8 mouse cellular contexts compared by ENCODE assay signal in genomic region chr13:58401135-58402002, GRCm38 (mm10). TPM values are rescaled to one million over a fixed set of nuclear protein-coding genes. Genes with fewer than 3 reads are reported as not detected.
DNase-seq lines count a peak whose midpoint lies in the region; ATAC-seq and TF ChIP-seq lines count a peak whose summit lies in the region.

No protein-coding gene starts in this region.

- TF ChIP-seq POLR2A in olfactory bulb, adult 2 months (IDR thresholded peaks at IDR 0.05; ENCODE audit: insufficient read depth, low read depth, low read length): no peak

- H3K4me1 ChIP-seq in ES-E14 (ENCODE audit: control insufficient read depth in 2 of 2, insufficient read depth in 2 of 2, low read length in 2 of 2, poor library complexity in 1 of 2): no peaks in the 10 kb centered on the region
- peaks cover 7% of the 10 kb centered on the region for H3K4me1 ChIP-seq in forebrain, embryonic 16.5 days (replicated peaks; ENCODE audit: control insufficient read depth, insufficient read depth, low read length)
- peaks cover 10% of the 10 kb centered on the region; the same call in 1 of the 2 replicates for H3K4me1 ChIP-seq in lung, embryonic 16.5 days (replicated peaks; ENCODE audit: control insufficient read depth, insufficient read depth, low read length)
- peaks cover 5% of the 10 kb centered on the region; the same call in 1 of the 2 replicates for H3K4me1 ChIP-seq in olfactory bulb, adult 2 months (ENCODE audit: control insufficient read depth, insufficient read depth, low read length)

- peak; percentile 30 for ATAC-seq in forebrain, embryonic 16.5 days
- ATAC-seq in hematopoietic stem cell, adult 5-6 weeks (replicated peaks in 1 of 2; ENCODE audit: insufficient read depth in 1 of 2, low FRiP score in 2 of 2, low TSS enrichment in 1 of 2, low read depth in 1 of 2, poor library complexity in 2 of 2, severe bottlenecking in 2 of 2): peak; percentile 22 to 23; a peak in 3 of 4 replicates
- peak; percentile 31 for ATAC-seq in lung, embryonic 16.5 days (ENCODE audit: low read depth)

- peak overlapping the region; percentile 95 for H3K4me2 ChIP-seq in forebrain, embryonic 16.5 days (ENCODE audit: low read length)
- H3K4me2 ChIP-seq in lung, embryonic 16.5 days (ENCODE audit: low read depth, low read length): peak overlapping the region; percentile 90

- DNase-seq in ES-E14 (ENCODE audit: low read depth, low spot score): no peak
- DNase-seq in c-Kit-positive CD71-positive TER-119-positive erythroid progenitor cells, embryonic 14.5 days (ENCODE audit: low spot score): peak; percentile 47
- peak; percentile 72 to 81 for DNase-seq in layer of hippocampus, postnatal 10 days (ENCODE audit: low spot score in 2 of 2)
- peak; percentile 63 to 74 for DNase-seq in thymus, adult 18-20 months

- peaks cover 18% of the 10 kb centered on the region for H3K36me3 ChIP-seq in ES-E14 (ENCODE audit: control insufficient read depth, insufficient read depth, low read length, poor library complexity, severe bottlenecking)
- peaks cover 12% of the 10 kb centered on the region for H3K36me3 ChIP-seq in forebrain, embryonic 16.5 days (ENCODE audit: control insufficient read depth, insufficient read depth)
- H3K36me3 ChIP-seq in lung, embryonic 16.5 days (ENCODE audit: control insufficient read depth, insufficient read depth, low read length): peaks cover 14% of the 10 kb centered on the region

- no peak for TF ChIP-seq CTCF in olfactory bulb, adult 2 months (IDR thresholded peaks at IDR 0.05; ENCODE audit: insufficient read depth, low read depth, low read length)

- peak overlapping the region; percentile 94 to 99 for H3K4me3 ChIP-seq in ES-E14 (ENCODE audit: insufficient read depth in 1 of 2, low read depth in 1 of 2, low read length in 2 of 2, poor library complexity in 1 of 2, severe bottlenecking in 1 of 2)
- H3K4me3 ChIP-seq in forebrain, embryonic 16.5 days (replicated peaks; ENCODE audit: low read length): peak overlapping the region; percentile 65
- peak overlapping the region; percentile 97 for H3K4me3 ChIP-seq in lung, embryonic 16.5 days (ENCODE audit: low read length)
- peak overlapping the region; percentile 97 for H3K4me3 ChIP-seq in olfactory bulb, adult 2 months (ENCODE audit: insufficient read depth, low read depth, low read length)

- peak overlapping the region; percentile 97 for H3K27ac ChIP-seq in ES-E14 (ENCODE audit: insufficient read depth, low read depth, low read length, poor library complexity, severe bottlenecking)
- peak overlapping the region; percentile 99 for H3K27ac ChIP-seq in forebrain, embryonic 16.5 days (ENCODE audit: low read length)
- peak overlapping the region; percentile 99 for H3K27ac ChIP-seq in lung, embryonic 16.5 days (ENCODE audit: low read length)
- peak overlapping the region; percentile 100 for H3K27ac ChIP-seq in olfactory bulb, adult 2 months (ENCODE audit: insufficient read depth, low read depth, low read length)

- in situ Hi-C loops in ES-E14 (cut with MboI; ENCODE audit: low sequenced_read_pairs in 2 of 2, unreplicated experiment in 2 of 2): no loop called here

- H3K27me3 ChIP-seq in forebrain, embryonic 16.5 days (replicated peaks; ENCODE audit: control insufficient read depth, insufficient read depth, low read length): no peaks in the 10 kb centered on the region
- no peaks in the 10 kb centered on the region for H3K27me3 ChIP-seq in lung, embryonic 16.5 days (ENCODE audit: control insufficient read depth, insufficient read depth, low read depth, low read length)

- H3K9me3 ChIP-seq in ES-E14 (ENCODE audit: control insufficient read depth, insufficient read depth, low read depth, low read length): no peaks in the 10 kb centered on the region
- H3K9me3 ChIP-seq in forebrain, embryonic 16.5 days (ENCODE audit: control insufficient read depth, low read length): no peaks in the 10 kb centered on the region
- H3K9me3 ChIP-seq in lung, embryonic 16.5 days (ENCODE audit: control insufficient read depth, low read length): no peaks in the 10 kb centered on the region

- under 1% methylated on average over 83 of the region's 100 CpGs for WGBS in forebrain, embryonic 16.5 days
- WGBS in lung, embryonic 16.5 days: under 1% methylated on average over 62 of the region's 100 CpGs
- under 1% methylated on average over 77 of the region's 100 CpGs for WGBS in olfactory bulb, adult 2 months

- H3K9ac ChIP-seq in ES-E14 (ENCODE audit: insufficient read depth, low read depth, low read length, poor library complexity, severe bottlenecking): peak overlapping the region; percentile 100
- peak overlapping the region; percentile 100 for H3K9ac ChIP-seq in forebrain, embryonic 16.5 days (replicated peaks; ENCODE audit: low read depth, low read length)
- peak overlapping the region; percentile 100 for H3K9ac ChIP-seq in lung, embryonic 16.5 days (ENCODE audit: low read length)

TF ChIP-seq in ES-E14, 5 proteins besides CTCF, POLR2A, EP300 and RAD21:
- TF ChIP-seq HCFC1 (IDR thresholded peaks at IDR 0.05; ENCODE audit: borderline replicate concordance, insufficient read depth, low read length) (peak; percentile 10; the same call in 1 of the 2 replicates), ZC3H11A (IDR thresholded peaks at IDR 0.05; ENCODE audit: borderline replicate concordance, low read depth, low read length) (no peak), CHD2 (IDR thresholded peaks at IDR 0.05; ENCODE audit: low read depth, low read length) (peak; percentile 85)
TF ChIP-seq in ES-E14: peak in this region for 2.

RNA-seq across cellular contexts. Expression of gene Rmi1, which starts 0.7 kb away (rescaled TPM):
- 19.5 and 22.3 TPM in 2 replicates for total RNA-seq in ES-E14 (2012; rRNA removed)
- polyA plus RNA-seq in forebrain, embryonic 16.5 days (2015; fragmentation: Nextera tagmentation; extraction: Ambion mirVana): 23.8 and 24.2 TPM in 2 replicates
- 27.6 and 30.9 TPM in 2 replicates for total RNA-seq in hematopoietic stem cell, adult 5-6 weeks (2017)
- total RNA-seq in layer of hippocampus, postnatal 10 days (2021): 10 to 100 TPM; 14.5 to 15.2 TPM
- 27.0 and 28.6 TPM in 2 replicates for polyA plus RNA-seq in lung, embryonic 16.5 days (2015; fragmentation: Nextera tagmentation; extraction: Ambion mirVana)
- polyA plus RNA-seq in olfactory bulb, adult 2 months (2012; ENCODE audit: insufficient read depth, insufficient read length, low replicate concordance, missing spikeins): not detected in 2 replicates

RNA-seq across cellular contexts. Expression of gene Hnrnpk, which starts 1.8 kb away (rescaled TPM):
- total RNA-seq in ES-E14 (2012; rRNA removed): 576 and 704 TPM in 2 replicates
- polyA plus RNA-seq in forebrain, embryonic 16.5 days (2015; fragmentation: Nextera tagmentation; extraction: Ambion mirVana): 1,925 and 2,161 TPM in 2 replicates
- total RNA-seq in hematopoietic stem cell, adult 5-6 weeks (2017): 2,345 and 2,750 TPM in 2 replicates
- total RNA-seq in layer of hippocampus, postnatal 10 days (2021): 100 to 1,000 TPM; 758 to 769 TPM
- polyA plus RNA-seq in lung, embryonic 16.5 days (2015; fragmentation: Nextera tagmentation; extraction: Ambion mirVana): 1,519 and 1,646 TPM in 2 replicates
- 1,477 and 1,573 TPM in 2 replicates for polyA plus RNA-seq in olfactory bulb, adult 2 months (2012; ENCODE audit: insufficient read depth, insufficient read length, low replicate concordance, missing spikeins)

RNA-seq across cellular contexts. Expression of gene 2210016F16Rik, which starts 16.3 kb away (rescaled TPM):
- total RNA-seq in ES-E14 (2012; rRNA removed): 12.5 and 14.5 TPM in 2 replicates
- polyA plus RNA-seq in forebrain, embryonic 16.5 days (2015; fragmentation: Nextera tagmentation; extraction: Ambion mirVana): 19.4 and 20.3 TPM in 2 replicates
- 9.5 and 11.1 TPM in 2 replicates for total RNA-seq in hematopoietic stem cell, adult 5-6 weeks (2017)
- total RNA-seq in layer of hippocampus, postnatal 10 days (2021): 1 to 10 TPM; 6.1 TPM
- polyA plus RNA-seq in lung, embryonic 16.5 days (2015; fragmentation: Nextera tagmentation; extraction: Ambion mirVana): 31.2 and 32.3 TPM in 2 replicates
- not detected in 2 replicates for polyA plus RNA-seq in olfactory bulb, adult 2 months (2012; ENCODE audit: insufficient read depth, insufficient read length, low replicate concordance, missing spikeins)

RNA-seq across cellular contexts. Expression of gene Kif27, which starts 42.4 kb away (rescaled TPM):
- total RNA-seq in ES-E14 (2012; rRNA removed): 0.18 and 0.21 TPM in 2 replicates
- polyA plus RNA-seq in forebrain, embryonic 16.5 days (2015; fragmentation: Nextera tagmentation; extraction: Ambion mirVana): 0.93 and 1.4 TPM in 2 replicates
- not detected in 2 replicates for total RNA-seq in hematopoietic stem cell, adult 5-6 weeks (2017)
- 1 to 10 TPM; 4.0 to 4.6 TPM for total RNA-seq in layer of hippocampus, postnatal 10 days (2021)
- polyA plus RNA-seq in lung, embryonic 16.5 days (2015; fragmentation: Nextera tagmentation; extraction: Ambion mirVana): 1.4 and 1.6 TPM in 2 replicates
- not detected in 2 replicates for polyA plus RNA-seq in olfactory bulb, adult 2 months (2012; ENCODE audit: insufficient read depth, insufficient read length, low replicate concordance, missing spikeins)
